Mouse (Mus musculus): ENCODE results near the gene Cngb1. TPM values are rescaled to one million over a fixed set of nuclear protein-coding genes. Genes with fewer than 3 reads are reported as not detected.
A peak's percentile ranks its signal among the peaks of the same experiment; 100 is the strongest.

Cngb1 gene
- total RNA-seq, 2 experiments from 2014 or later, result 0.92 to 1.3 TPM

- intact Hi-C loops (cut with DNase I; ENCODE audit: low total_unique reads), result no loop called here
- no peak for DNase-seq
Measured at GRCm38 (mm10) chr8:95327866-95328465, 21.6 kb upstream of the Cngb1 start.

- DNase-seq, result no peak
- intact Hi-C loops (cut with DNase I; ENCODE audit: low total_unique reads), result no loop called here
Measured at GRCm38 (mm10) chr8:95326822-95327221, 20.4 kb upstream of the Cngb1 start.

GRCm38 (mm10) chr8:95324646-95325045 lies 18.3 kb upstream of the Cngb1 start:
- intact Hi-C loops (cut with DNase I; ENCODE audit: low total_unique reads), result no loop called here
- DNase-seq, result no peak

- intact Hi-C loops (cut with DNase I; ENCODE audit: low total_unique reads), result no loop called here
- no peak for DNase-seq
Measured at GRCm38 (mm10) chr8:95323201-95323600, 16.8 kb upstream of the Cngb1 start.

GRCm38 (mm10) chr8:95320224-95321139 lies 14.1 kb upstream of the Cngb1 start:
- DNase-seq, result peak; percentile 28
- intact Hi-C loops (cut with DNase I; ENCODE audit: low total_unique reads), result no loop called here

GRCm38 (mm10) chr8:95315350-95315749 lies 9.0 kb upstream of the Cngb1 start:
- no peak for DNase-seq
- intact Hi-C loops (cut with DNase I; ENCODE audit: low total_unique reads), result no loop called here

- no peak for DNase-seq
- intact Hi-C loops (cut with DNase I; ENCODE audit: low total_unique reads), result no loop called here
Measured at GRCm38 (mm10) chr8:95314707-95315106, 8.3 kb upstream of the Cngb1 start.

- intact Hi-C loops (cut with DNase I; ENCODE audit: low total_unique reads), result no loop called here
- no peak for DNase-seq
Measured at GRCm38 (mm10) chr8:95313857-95314256, 7.5 kb upstream of the Cngb1 start.

GRCm38 (mm10) chr8:95312836-95313235 lies 6.5 kb upstream of the Cngb1 start:
- DNase-seq, result no peak
- intact Hi-C loops (cut with DNase I; ENCODE audit: low total_unique reads), result no loop called here

GRCm38 (mm10) chr8:95310342-95310970 lies 4.1 kb upstream of the Cngb1 start, which contains the start of gene Tepp:
Gene Tepp, plus strand, starts transcription at chr8:95310566.
- intact Hi-C loops (cut with DNase I; ENCODE audit: low total_unique reads), result no loop called here
- no peak for DNase-seq

GRCm38 (mm10) chr8:95305526-95305925 lies 859 bp downstream of the Cngb1 start:
- no peak for DNase-seq
- intact Hi-C loops (cut with DNase I; ENCODE audit: low total_unique reads), result no loop called here

GRCm38 (mm10) chr8:95302410-95302809 lies 4.0 kb downstream of the Cngb1 start:
- DNase-seq, result no peak
- intact Hi-C loops (cut with DNase I; ENCODE audit: low total_unique reads), result loop anchor here (2.0 kb wide), 1 partner anchor 50 kb away; no protein-coding TSS in a partner anchor

- intact Hi-C loops (cut with DNase I; ENCODE audit: low total_unique reads), result no loop called here
- DNase-seq, result peak; percentile 25
Measured at GRCm38 (mm10) chr8:95293891-95294290, 12.5 kb downstream of the Cngb1 start.

GRCm38 (mm10) chr8:95293172-95293571 lies 13.2 kb downstream of the Cngb1 start:
- DNase-seq, result peak; percentile 86
- intact Hi-C loops (cut with DNase I; ENCODE audit: low total_unique reads), result no loop called here

GRCm38 (mm10) chr8:95289066-95289650 lies 17.2 kb downstream of the Cngb1 start:
- intact Hi-C loops (cut with DNase I; ENCODE audit: low total_unique reads), result no loop called here
- no peak for DNase-seq

- intact Hi-C loops (cut with DNase I; ENCODE audit: low total_unique reads), result no loop called here
- DNase-seq, result no peak
Measured at GRCm38 (mm10) chr8:95281493-95281892, 24.9 kb downstream of the Cngb1 start.

GRCm38 (mm10) chr8:95272871-95273270 lies 33.5 kb downstream of the Cngb1 start:
- peak; percentile 19 for DNase-seq
- intact Hi-C loops (cut with DNase I; ENCODE audit: low total_unique reads), result no loop called here

GRCm38 (mm10) chr8:95271841-95272240 lies 34.5 kb downstream of the Cngb1 start:
- no peak for DNase-seq
- intact Hi-C loops (cut with DNase I; ENCODE audit: low total_unique reads), result no loop called here

- intact Hi-C loops (cut with DNase I; ENCODE audit: low total_unique reads), result no loop called here
- no peak for DNase-seq
Measured at GRCm38 (mm10) chr8:95270501-95270900, 35.9 kb downstream of the Cngb1 start.

GRCm38 (mm10) chr8:95262181-95262580 lies 44.2 kb downstream of the Cngb1 start:
- DNase-seq, result no peak
- intact Hi-C loops (cut with DNase I; ENCODE audit: low total_unique reads), result no loop called here

Measured in gastrocnemius, postnatal 14 days (tissue).